Mouse (Mus musculus) cerebellum, adult 2 months (tissue): ENCODE measurements at regions not wholly inside any gene's neighbourhood (a gene's known extent, or its start where the extent isn't known, plus 50 kb on each side); places are given as distances from the start of the nearest gene placed in this dataset.

ENCODE experiments used
- CTCF ChIP-seq: fragments of 200-500 bp; IDR thresholded peaks from 2 replicates; pipeline ENCODE4 v1.5.1; 2011; ENCODE audit warnings: low read depth, mild to moderate bottlenecking, control low read depth, low read length, moderate library complexity, borderline replicate concordance; ENCODE audit not compliant: insufficient read depth
- POLR2A ChIP-seq: fragments of 200-500 bp; IDR thresholded peaks from 2 replicates; pipeline ENCODE4 v1.6.1; 2011; ENCODE audit warnings: low read length, control low read depth, borderline replicate concordance; ENCODE audit not compliant: insufficient read depth

DNA sequence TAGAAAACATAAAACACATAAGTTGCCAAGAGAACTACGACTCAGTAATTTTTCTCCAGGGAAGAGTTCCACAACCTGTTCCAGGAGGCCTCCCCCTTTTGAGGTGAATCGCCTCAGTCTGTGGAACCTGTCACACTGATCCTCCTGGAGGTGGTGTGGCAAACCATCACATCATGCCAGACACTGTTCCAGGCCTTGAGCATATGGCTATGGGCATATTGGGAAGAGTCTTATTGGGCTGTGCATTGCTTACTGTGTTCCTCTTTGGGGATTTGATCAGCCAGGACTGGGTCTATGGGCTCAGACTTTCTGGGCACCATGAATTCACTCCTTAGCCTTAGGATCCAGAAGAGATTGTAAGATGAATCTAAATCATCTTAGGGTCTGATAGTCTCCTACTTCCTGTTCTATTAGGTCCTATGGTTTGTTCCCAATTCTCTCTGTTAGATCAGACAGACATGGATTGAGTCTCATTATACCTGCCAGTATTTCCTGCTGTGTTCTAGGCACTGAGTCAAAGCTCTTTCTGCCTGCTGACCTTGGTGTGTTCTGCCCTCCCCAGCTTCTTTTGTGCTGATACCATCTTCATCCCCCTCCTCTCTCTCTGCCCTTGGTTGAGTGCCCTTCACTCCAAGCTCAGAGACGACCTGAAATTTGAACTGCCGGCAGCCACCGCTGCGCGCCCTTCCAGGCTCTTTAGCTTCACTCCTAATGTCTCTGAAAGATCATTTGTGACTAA lies 50.3 kb upstream of the Dhrs2 start:
- peak; percentile 19; the same call in 1 of the 2 replicates for TF ChIP-seq CTCF
- TF ChIP-seq POLR2A: no peak
